Comparison of ENCODE assay signal across 12 mouse cellular contexts in the genomic region with DNA sequence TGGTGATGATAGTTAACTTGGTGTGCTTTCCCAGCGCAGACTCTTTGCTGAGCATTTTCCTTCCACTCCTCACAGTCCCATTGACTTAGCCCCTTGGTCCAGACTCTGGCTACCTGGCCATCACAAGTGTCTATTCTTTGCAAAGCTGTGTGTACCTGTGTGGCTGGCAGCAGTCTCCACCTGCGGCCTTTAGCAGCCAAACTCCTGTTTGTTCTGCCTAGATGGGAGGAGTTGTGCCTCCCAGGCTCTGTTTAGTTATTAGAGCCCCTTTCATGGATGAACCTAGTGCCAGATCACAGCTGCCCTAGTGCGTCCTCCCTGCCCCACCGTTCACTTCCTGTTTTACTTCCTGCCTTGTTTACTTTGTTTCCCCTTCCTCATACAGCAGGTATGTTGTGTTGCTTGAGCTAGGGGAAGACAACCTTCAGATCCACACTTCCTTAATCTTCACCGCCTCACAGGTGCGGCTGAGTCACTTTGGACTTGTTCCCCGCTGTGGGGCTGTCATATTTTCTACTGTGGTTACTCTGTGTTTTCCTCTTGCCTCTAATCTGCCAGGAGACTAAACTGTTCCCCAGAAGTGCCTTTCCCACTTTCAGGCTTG. TPM values are rescaled to one million over a fixed set of nuclear protein-coding genes. Genes with fewer than 3 reads are reported as not detected.
DNase-seq lines count a peak whose midpoint lies in the region; ATAC-seq and TF ChIP-seq lines count a peak whose summit lies in the region.
"Had no signal": no experiment of that assay in that cellular context is flagged by ENCODE, and none has a peak within 500 bp of the region (broad histone marks: within the 10 kb centered on the region; RNA-seq: fewer than 3 reads in every experiment).

No protein-coding gene starts in this region.

- H3K27me3 ChIP-seq in kidney, embryonic 15.5 days: no peaks in the 10 kb centered on the region
- H3K27me3 ChIP-seq in CH12.LX (replicated peaks): no peaks in the 10 kb centered on the region
- no peaks in the 10 kb centered on the region for H3K27me3 ChIP-seq in liver, embryonic 12.5 days (replicated peaks)
- no peaks in the 10 kb centered on the region for H3K27me3 ChIP-seq in stomach, embryonic 15.5 days (replicated peaks)
- H3K27me3 ChIP-seq: midbrain, embryonic 12.5 days had no signal

- H3K79me2 ChIP-seq in CH12.LX (replicated peaks; ENCODE audit: control insufficient read depth, extremely low read depth, insufficient read depth, poor library complexity, severe bottlenecking): peaks cover 8% of the 10 kb centered on the region; the same call in 1 of the 2 replicates

- in situ Hi-C loops in CH12.LX (cut with MboI; ENCODE audit: low pct_ligation_motif_present, low pct_unique_long_range_greater_than_20kb, low sequenced_read_pairs): no loop called here

- H3K9me3 ChIP-seq in kidney, embryonic 15.5 days (replicated peaks): no peaks in the 10 kb centered on the region
- no peaks in the 10 kb centered on the region for H3K9me3 ChIP-seq in CH12.LX (replicated peaks; ENCODE audit: low read length)
- H3K9me3 ChIP-seq in liver, embryonic 12.5 days (replicated peaks): no peaks in the 10 kb centered on the region
- no peaks in the 10 kb centered on the region for H3K9me3 ChIP-seq in stomach, embryonic 15.5 days
- H3K9me3 ChIP-seq: embryonic facial prominence, embryonic 10.5 days; midbrain, embryonic 12.5 days had no signal

- no peak for TF ChIP-seq RAD21 in CH12.LX (IDR thresholded peaks at IDR 0.05; ENCODE audit: low read depth, low read length)

- peaks cover 11% of the 10 kb centered on the region for H3K4me1 ChIP-seq in kidney, embryonic 15.5 days
- peaks cover 10 to 32% of the 10 kb centered on the region in 2 experiments for H3K4me1 ChIP-seq in CH12.LX (ENCODE audit: control insufficient read depth in 1 of 2, insufficient read depth in 2 of 2)
- peaks cover 11% of the 10 kb centered on the region for H3K4me1 ChIP-seq in liver, embryonic 12.5 days
- no peaks in the 10 kb centered on the region for H3K4me1 ChIP-seq in stomach, embryonic 15.5 days

- peaks cover 14% of the 10 kb centered on the region for H3K36me3 ChIP-seq in kidney, embryonic 15.5 days
- H3K36me3 ChIP-seq in CH12.LX (replicated peaks in 1 of 2; ENCODE audit: control insufficient read depth in 1 of 2, insufficient read depth in 1 of 2, low read length in 1 of 2): peaks cover 3 to 10% of the 10 kb centered on the region in 2 experiments
- peaks cover 10% of the 10 kb centered on the region; the same call in 1 of the 2 replicates for H3K36me3 ChIP-seq in liver, embryonic 12.5 days
- no peaks in the 10 kb centered on the region for H3K36me3 ChIP-seq in stomach, embryonic 15.5 days

- no peak for ATAC-seq in kidney, embryonic 15.5 days (replicated peaks; ENCODE audit: low FRiP score)
- no peak for ATAC-seq in liver, embryonic 12.5 days
- peak; percentile 39; the same call in 1 of the 2 replicates for ATAC-seq in stomach, embryonic 15.5 days (ENCODE audit: insufficient read depth, low FRiP score, low read depth)

- H3K4me3 ChIP-seq in kidney, embryonic 15.5 days (replicated peaks): no peak overlapping the region
- H3K4me3 ChIP-seq in CH12.LX (replicated peaks in 1 of 3; ENCODE audit: low read depth in 2 of 3, low read length in 2 of 3, poor library complexity in 1 of 3): peak overlapping the region in 2 of 3 experiments; percentile 11 to 27
- no peak overlapping the region for H3K4me3 ChIP-seq in liver, embryonic 12.5 days
- no peak overlapping the region for H3K4me3 ChIP-seq in stomach, embryonic 15.5 days (replicated peaks)
- H3K4me3 ChIP-seq: embryonic facial prominence, embryonic 10.5 days; midbrain, embryonic 12.5 days had no signal

- peak overlapping the region; percentile 52 for H3K27ac ChIP-seq in kidney, embryonic 15.5 days
- peak overlapping the region; percentile 37 for H3K27ac ChIP-seq in CH12.LX (ENCODE audit: insufficient read depth, low read depth)
- H3K27ac ChIP-seq in liver, embryonic 12.5 days: peak overlapping the region; percentile 25; the same call in 1 of the 2 replicates
- peak overlapping the region; percentile 54 for H3K27ac ChIP-seq in stomach, embryonic 15.5 days
- H3K27ac ChIP-seq: embryonic facial prominence, embryonic 10.5 days; midbrain, embryonic 12.5 days had no signal

- no peak for DNase-seq in kidney, adult 9 months
- peak; percentile 74 for DNase-seq in CH12.LX (ENCODE audit: extremely low read depth)
- DNase-seq in gastrocnemius, postnatal 25 days: no peak
- no peak for DNase-seq in cerebellum, postnatal 14 days
- no peak for DNase-seq in frontal cortex, adult 2 months (ENCODE audit: extremely low spot score in 1 of 2, low spot score in 1 of 2)
- DNase-seq: retina, postnatal 1 day had no signal

- H3K9ac ChIP-seq in kidney, embryonic 15.5 days: no peak overlapping the region
- peak overlapping the region; percentile 29 for H3K9ac ChIP-seq in CH12.LX (ENCODE audit: insufficient read depth, low read depth)
- no peak overlapping the region for H3K9ac ChIP-seq in liver, embryonic 12.5 days
- no peak overlapping the region for H3K9ac ChIP-seq in stomach, embryonic 15.5 days
- H3K9ac ChIP-seq: midbrain, embryonic 12.5 days had no signal

- no peak for TF ChIP-seq POLR2A in CH12.LX (IDR thresholded peaks at IDR 0.05; ENCODE audit: low read depth, low read length)

- dilution Hi-C loops in CH12.LX (cut with MboI; ENCODE audit: extremely low pct_ligation_motif_present, extremely low pct_unique_long_range_greater_than_20kb, low sequenced_read_pairs): no loop called here

- TF ChIP-seq EP300 in CH12.LX (IDR thresholded peaks at IDR 0.05; ENCODE audit: low read length): peak; percentile 90

- H3K4me2 ChIP-seq in kidney, embryonic 15.5 days: no peak overlapping the region
- peak overlapping the region; percentile 29 for H3K4me2 ChIP-seq in CH12.LX (ENCODE audit: insufficient read depth, low read depth, poor library complexity, severe bottlenecking)
- no peak overlapping the region for H3K4me2 ChIP-seq in liver, embryonic 12.5 days
- H3K4me2 ChIP-seq in stomach, embryonic 15.5 days: no peak overlapping the region
- H3K4me2 ChIP-seq: midbrain, embryonic 12.5 days had no signal

- WGBS in kidney, embryonic 15.5 days: 66% methylated on average over 7 of the region's 7 CpGs
- WGBS in liver, embryonic 12.5 days (ENCODE audit: insufficient replicate concordance): 43% methylated on average over 7 of the region's 7 CpGs
- 52% methylated on average over 7 of the region's 7 CpGs for WGBS in stomach, embryonic 15.5 days

- no peak for TF ChIP-seq CTCF in CH12.LX (conservative IDR thresholded peaks at IDR 0.05 in 1 of 2, IDR thresholded peaks at IDR 0.05 in 1 of 2; ENCODE audit: low read depth in 2 of 2, low read length in 2 of 2)

TF ChIP-seq in CH12.LX, 34 proteins besides CTCF, POLR2A, EP300 and RAD21 (continues in another document):
- TF ChIP-seq ELF1 (IDR thresholded peaks at IDR 0.05; ENCODE audit: low read depth, low read length) (peak; percentile 84), KAT2A (IDR thresholded peaks at IDR 0.05; ENCODE audit: insufficient replicate concordance, low read length) (no peak), MEF2A (IDR thresholded peaks at IDR 0.05; ENCODE audit: borderline replicate concordance, low read depth, low read length) (no peak), MAX (IDR thresholded peaks at IDR 0.05; ENCODE audit: low read length) (0 out of 2 replicates have a peak, but pooled peaks have one; percentile 12), HCFC1 (IDR thresholded peaks at IDR 0.05; ENCODE audit: low read depth, low read length) (peak; percentile 26; the same call in 1 of the 2 replicates), ETS1 (conservative IDR thresholded peaks at IDR 0.05; ENCODE audit: low read depth, low read length) (peak; percentile 52)

RNA-seq across cellular contexts. Expression of gene Chp1, which starts 11.3 kb away (rescaled TPM):
- polyA plus RNA-seq in kidney, embryonic 15.5 days (2015; fragmentation: Nextera tagmentation; extraction: Ambion mirVana): 59.7 and 60.3 TPM in 2 replicates
- 28.7 and 29.9 TPM in 2 replicates for total RNA-seq in CH12.LX (2012; rRNA removed)
- total RNA-seq in CH12.LX (2014; rRNA removed): 55.9 and 62.1 TPM in 2 replicates
- 41.5 and 47.9 TPM in 2 replicates for polyA plus RNA-seq in CH12.LX (2012; ENCODE audit: insufficient read length, low read depth)
- polyA plus RNA-seq in liver, embryonic 12.5 days (2016; fragmentation: Nextera tagmentation; extraction: Ambion mirVana): 43.4 and 44.1 TPM in 2 replicates
- polyA plus RNA-seq in stomach, embryonic 15.5 days (2015; fragmentation: Nextera tagmentation; extraction: Ambion mirVana): 68.1 and 73.6 TPM in 2 replicates
- 10 to 100 TPM; 60.8 to 84.9 TPM for total RNA-seq in gastrocnemius, postnatal 25 days (2021)
- 113 and 117 TPM in 2 replicates for polyA plus RNA-seq in frontal cortex, adult 2 months (2012; rRNA removed)

RNA-seq across cellular contexts. Expression of gene Exd1, which starts 11.4 kb away (rescaled TPM):
- polyA plus RNA-seq in kidney, embryonic 15.5 days (2015; fragmentation: Nextera tagmentation; extraction: Ambion mirVana): 0.35 and 0.71 TPM in 2 replicates
- 0.08 and 0.25 TPM in 2 replicates for total RNA-seq in CH12.LX (2012; rRNA removed)
- 0.14 and 0.17 TPM in 2 replicates for total RNA-seq in CH12.LX (2014; rRNA removed)
- polyA plus RNA-seq in CH12.LX (2012; ENCODE audit: insufficient read length, low read depth): 0.14 and 0.39 TPM in 2 replicates
- polyA plus RNA-seq in liver, embryonic 12.5 days (2016; fragmentation: Nextera tagmentation; extraction: Ambion mirVana): 0.07 and 0.17 TPM in 2 replicates
- polyA plus RNA-seq in stomach, embryonic 15.5 days (2015; fragmentation: Nextera tagmentation; extraction: Ambion mirVana): 0.42 and 0.48 TPM in 2 replicates
- under 1 TPM; 0.51 to 0.82 TPM for total RNA-seq in gastrocnemius, postnatal 25 days (2021)
- 0.82 and 1.2 TPM in 2 replicates for polyA plus RNA-seq in frontal cortex, adult 2 months (2012; rRNA removed)

RNA-seq across cellular contexts. Expression of gene Nusap1, which starts 59.3 kb away (rescaled TPM):
- 77.0 and 79.8 TPM in 2 replicates for polyA plus RNA-seq in kidney, embryonic 15.5 days (2015; fragmentation: Nextera tagmentation; extraction: Ambion mirVana)
- total RNA-seq in CH12.LX (2012; rRNA removed): 25.0 and 29.0 TPM in 2 replicates
- 92.7 and 107 TPM in 2 replicates for total RNA-seq in CH12.LX (2014; rRNA removed)
- 39.9 and 41.1 TPM in 2 replicates for polyA plus RNA-seq in CH12.LX (2012; ENCODE audit: insufficient read length, low read depth)
- polyA plus RNA-seq in liver, embryonic 12.5 days (2016; fragmentation: Nextera tagmentation; extraction: Ambion mirVana): 90.2 and 91.3 TPM in 2 replicates
- polyA plus RNA-seq in stomach, embryonic 15.5 days (2015; fragmentation: Nextera tagmentation; extraction: Ambion mirVana): 68.5 and 69.7 TPM in 2 replicates
- under 1 TPM; 0.46 to 0.54 TPM for total RNA-seq in gastrocnemius, postnatal 25 days (2021)
- 0.76 and 0.86 TPM in 2 replicates for polyA plus RNA-seq in frontal cortex, adult 2 months (2012; rRNA removed)

RNA-seq across cellular contexts. Expression of gene Oip5, which starts 59.4 kb away (rescaled TPM):
- 30.7 and 31.5 TPM in 2 replicates for polyA plus RNA-seq in kidney, embryonic 15.5 days (2015; fragmentation: Nextera tagmentation; extraction: Ambion mirVana)
- 22.0 and 24.5 TPM in 2 replicates for total RNA-seq in CH12.LX (2012; rRNA removed)
- total RNA-seq in CH12.LX (2014; rRNA removed): 49.6 and 53.6 TPM in 2 replicates
- polyA plus RNA-seq in CH12.LX (2012; ENCODE audit: insufficient read length, low read depth): 22.3 and 30.1 TPM in 2 replicates
- 43.6 and 46.4 TPM in 2 replicates for polyA plus RNA-seq in liver, embryonic 12.5 days (2016; fragmentation: Nextera tagmentation; extraction: Ambion mirVana)
- 24.2 and 27.1 TPM in 2 replicates for polyA plus RNA-seq in stomach, embryonic 15.5 days (2015; fragmentation: Nextera tagmentation; extraction: Ambion mirVana)
- under 1 TPM in 1 of 2 experiments, not detected in 1; 0.32 TPM for total RNA-seq in gastrocnemius, postnatal 25 days (2021)
- polyA plus RNA-seq in frontal cortex, adult 2 months (2012; rRNA removed): 1.4 and 1.7 TPM in 2 replicates
- total RNA-seq: gastrocnemius, adult 18-20 months had no signal

Comparison
In these comparisons a context has a peak if more than half of its experiments do, and no peak if none do; other contexts are left out.
1. H3K4me3 ChIP-seq: peak in CH12.LX (2 of 3); none in kidney, embryonic 15.5 days (single experiment), liver, embryonic 12.5 days (single experiment) and stomach, embryonic 15.5 days (single experiment).
2. RNA of gene Nusap1, which starts 59.3 kb away (polyA plus RNA-seq): 90.2 to 91.3 TPM in liver, embryonic 12.5 days, 77.0 to 79.8 TPM in kidney, embryonic 15.5 days, 68.5 to 69.7 TPM in stomach, embryonic 15.5 days and 39.9 to 41.1 TPM in CH12.LX; 0.76 to 0.86 TPM in frontal cortex, adult 2 months; every median in the first group is over 10 times any median in the second.
3. Peak in every context shown above with its lines, with median percentiles within 50 percentile points of each other: H3K27ac ChIP-seq.